Mouse (Mus musculus): ENCODE data around the gene Trem2.

- TF ChIP-seq CTCF (IDR thresholded peaks at IDR 0.05; ENCODE audit: insufficient read depth, low read depth, low read length): no peak
- TF ChIP-seq POLR2A (IDR thresholded peaks at IDR 0.05; ENCODE audit: insufficient read depth, low read depth, low read length): no peak
Measured at GRCm38 (mm10) chr17:48388666-48389065, 42.5 kb downstream of the Trem2 start.

All from olfactory bulb, adult 2 months (tissue).